Mouse (Mus musculus): ENCODE results near the gene Ttbk2. TPM values are rescaled to one million over a fixed set of nuclear protein-coding genes. Genes with fewer than 3 reads are reported as not detected.

Ttbk2 gene
- polyA plus RNA-seq, 1 experiment from 2014 or later: 2.3 TPM

DNA sequence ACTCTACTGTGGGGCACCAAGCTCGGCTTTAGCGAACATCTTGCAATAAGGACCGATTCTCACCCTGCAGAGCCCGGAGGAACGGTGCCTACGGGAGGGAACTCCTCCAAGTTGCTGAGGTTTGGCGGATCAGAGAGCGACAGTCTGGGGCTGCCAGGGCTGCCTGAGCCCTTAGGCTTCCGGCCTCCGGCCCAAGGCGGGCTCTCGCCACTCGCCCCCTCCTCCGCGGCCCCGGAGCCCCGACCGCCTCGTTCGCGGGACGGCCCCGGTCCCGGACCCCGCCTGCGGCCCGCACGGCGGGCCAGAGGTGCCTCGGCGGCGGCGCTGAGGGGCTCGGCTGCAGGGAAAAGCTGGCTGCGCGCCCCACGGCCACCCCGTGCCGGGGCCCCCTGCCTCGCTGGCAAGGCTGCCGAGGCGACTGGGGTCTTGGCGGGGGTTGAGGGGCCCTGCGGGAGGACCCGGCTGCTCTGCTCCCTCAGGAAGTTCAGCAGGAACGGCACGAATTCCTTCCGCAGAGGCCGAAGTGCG, 119.7 kb downstream of the Ttbk2 start:
- WGBS: under 1% methylated on average over 47 of the region's 50 CpGs
- peak overlapping the region; percentile 94 for H3K27ac ChIP-seq
- no peak for TF ChIP-seq CTCF (IDR thresholded peaks at IDR 0.05; ENCODE audit: low read depth)
- H3K4me1 ChIP-seq (replicated peaks; ENCODE audit: insufficient read depth, low read length): peaks cover 8% of the 10 kb centered on the region
- peak overlapping the region; percentile 93 for H3K9ac ChIP-seq (ENCODE audit: low read depth, low read length)
- H3K4me3 ChIP-seq (replicated peaks; ENCODE audit: low read depth, low read length): peak overlapping the region; percentile 96
- DNase-seq (ENCODE audit: low spot score) (peak; percentile 44), ATAC-seq (replicated peaks; ENCODE audit: low FRiP score, low read depth) (peak; percentile 34)
- peak overlapping the region; percentile 99 for H3K4me2 ChIP-seq (ENCODE audit: low read length)
- H3K27me3 ChIP-seq (ENCODE audit: insufficient read depth, low read length): no peaks in the 10 kb centered on the region
- no peaks in the 10 kb centered on the region for H3K9me3 ChIP-seq (replicated peaks; ENCODE audit: low read length)
- peaks cover 21% of the 10 kb centered on the region; the same call in 1 of the 2 replicates for H3K36me3 ChIP-seq (ENCODE audit: insufficient read depth, low read length)

DNA sequence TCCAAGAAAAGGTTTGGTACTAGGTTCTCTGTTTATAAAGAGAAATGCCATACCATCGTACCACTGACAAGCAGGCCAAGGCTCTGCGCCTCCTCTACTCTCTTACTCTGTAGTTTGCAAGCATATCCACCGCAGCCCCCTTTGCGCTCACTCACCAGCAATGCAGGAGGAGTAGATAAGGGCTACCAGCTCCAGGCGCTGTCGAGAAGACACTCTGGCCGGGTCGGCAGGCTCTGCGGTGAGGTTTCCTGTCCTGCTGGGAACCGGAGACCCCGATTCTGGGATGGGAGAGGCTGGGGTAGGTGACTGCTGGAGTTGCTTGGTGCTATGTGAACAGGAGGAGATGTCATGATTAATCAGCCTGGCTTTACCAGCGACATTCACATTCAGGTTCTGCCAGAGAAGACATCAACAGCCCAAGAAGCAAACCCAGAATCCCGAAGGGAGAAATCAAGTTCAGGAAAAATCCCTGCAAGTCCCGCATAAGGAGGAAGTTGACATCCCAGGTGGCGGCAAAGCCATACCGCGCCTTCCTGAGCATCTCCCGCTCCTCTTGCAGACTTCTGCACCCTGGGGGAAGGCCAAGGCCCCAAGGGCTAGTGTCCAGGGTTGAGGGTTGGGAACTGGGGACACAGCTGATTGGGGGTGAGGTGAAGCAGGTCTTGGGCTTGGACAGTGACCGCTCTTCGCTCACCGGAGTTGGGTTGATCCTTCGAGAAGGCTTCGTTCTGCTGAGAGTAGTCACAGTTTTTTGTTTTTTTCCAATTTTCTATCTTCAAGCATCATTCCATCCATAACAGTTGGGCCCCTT, 120.4 kb downstream of the Ttbk2 start:
- ATAC-seq (replicated peaks; ENCODE audit: low FRiP score, low read depth): no peak
- peak overlapping the region; percentile 94 for H3K27ac ChIP-seq
- no peak for TF ChIP-seq CTCF (IDR thresholded peaks at IDR 0.05; ENCODE audit: low read depth)
- peak overlapping the region; percentile 96 for H3K4me3 ChIP-seq (replicated peaks; ENCODE audit: low read depth, low read length)
- WGBS: 8% methylated on average over 23 of the region's 23 CpGs
- no peaks in the 10 kb centered on the region for H3K27me3 ChIP-seq (ENCODE audit: insufficient read depth, low read length)
- H3K9ac ChIP-seq (ENCODE audit: low read depth, low read length): peak overlapping the region; percentile 93
- H3K36me3 ChIP-seq (ENCODE audit: insufficient read depth, low read length): peaks cover 28% of the 10 kb centered on the region; the same call in 1 of the 2 replicates
- DNase-seq (ENCODE audit: low spot score): peak; percentile 16
- peaks cover 8% of the 10 kb centered on the region for H3K4me1 ChIP-seq (replicated peaks; ENCODE audit: insufficient read depth, low read length)
- H3K9me3 ChIP-seq (replicated peaks; ENCODE audit: low read length): no peaks in the 10 kb centered on the region
- peak overlapping the region; percentile 99 for H3K4me2 ChIP-seq (ENCODE audit: low read length)

DNA sequence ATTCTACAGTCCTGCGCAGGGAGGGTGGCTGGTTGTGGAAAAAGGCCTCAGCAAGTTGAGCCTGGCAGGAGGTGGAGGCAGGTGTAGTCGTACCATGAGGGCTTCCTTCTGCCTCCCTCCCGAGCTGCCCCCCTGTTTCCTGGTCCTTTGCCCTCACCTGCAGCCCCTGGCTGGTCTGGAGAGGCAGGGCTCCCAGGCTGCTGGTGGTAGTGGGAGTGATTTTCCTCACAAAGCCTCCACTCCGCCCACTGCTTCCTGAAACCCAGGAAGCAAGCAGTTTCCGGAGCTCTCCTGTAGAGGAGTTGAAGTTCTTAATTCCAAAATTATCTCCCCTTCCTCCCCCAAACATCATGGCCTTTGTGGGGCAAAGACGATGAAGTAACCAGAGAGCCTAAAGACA, 126.2 kb downstream of the Ttbk2 start:
- ATAC-seq (replicated peaks; ENCODE audit: low FRiP score, low read depth) (no peak), DNase-seq (ENCODE audit: low spot score) (no peak)
- Histone ChIP-seq H3K9ac (ENCODE audit: low read depth, low read length) (no peak overlapping the region), H3K9me3 (replicated peaks; ENCODE audit: low read length) (no peaks in the 10 kb centered on the region), H3K27me3 (ENCODE audit: insufficient read depth, low read length) (no peaks in the 10 kb centered on the region), H3K4me2 (ENCODE audit: low read length) (no peak overlapping the region), H3K27ac (no peak overlapping the region), H3K4me3 (replicated peaks; ENCODE audit: low read depth, low read length) (no peak overlapping the region), H3K4me1 (replicated peaks; ENCODE audit: insufficient read depth, low read length) (no peaks in the 10 kb centered on the region), H3K36me3 (ENCODE audit: insufficient read depth, low read length) (peaks cover 69% of the 10 kb centered on the region)
- no peak for TF ChIP-seq CTCF (IDR thresholded peaks at IDR 0.05; ENCODE audit: low read depth)
- 68% methylated on average over 6 of the region's 6 CpGs for WGBS

DNA sequence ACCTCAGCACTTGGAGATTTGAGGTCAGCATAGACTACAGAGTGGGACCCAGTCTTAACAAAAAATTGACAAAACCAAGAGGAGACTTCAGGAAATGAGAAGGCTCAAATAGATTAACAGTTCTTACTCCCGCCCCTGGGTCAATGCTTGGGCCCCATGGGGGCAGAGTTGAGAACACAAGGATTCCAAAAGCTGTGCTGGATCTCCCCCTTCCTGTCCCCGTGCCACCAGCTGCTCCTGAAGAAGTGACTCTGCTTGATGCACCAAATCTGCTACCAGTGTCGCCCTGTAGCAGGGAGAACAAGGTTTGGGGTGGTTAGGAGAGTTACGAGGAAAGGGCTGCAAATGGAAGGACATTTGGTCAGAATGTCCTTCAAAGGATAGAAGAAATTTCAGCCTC, 126.8 kb downstream of the Ttbk2 start:
- no peaks in the 10 kb centered on the region for H3K9me3 ChIP-seq (replicated peaks; ENCODE audit: low read length)
- ATAC-seq (replicated peaks; ENCODE audit: low FRiP score, low read depth): no peak
- no peak overlapping the region for H3K4me2 ChIP-seq (ENCODE audit: low read length)
- no peak overlapping the region for H3K27ac ChIP-seq
- no peaks in the 10 kb centered on the region for H3K27me3 ChIP-seq (ENCODE audit: insufficient read depth, low read length)
- no peaks in the 10 kb centered on the region for H3K4me1 ChIP-seq (replicated peaks; ENCODE audit: insufficient read depth, low read length)
- no peak for DNase-seq (ENCODE audit: low spot score)
- no peak overlapping the region for H3K9ac ChIP-seq (ENCODE audit: low read depth, low read length)
- no peak overlapping the region for H3K4me3 ChIP-seq (replicated peaks; ENCODE audit: low read depth, low read length)
- peaks cover 74% of the 10 kb centered on the region for H3K36me3 ChIP-seq (ENCODE audit: insufficient read depth, low read length)
- WGBS: 65% methylated on average over 4 of the region's 4 CpGs
- TF ChIP-seq CTCF (IDR thresholded peaks at IDR 0.05; ENCODE audit: low read depth): no peak

DNA sequence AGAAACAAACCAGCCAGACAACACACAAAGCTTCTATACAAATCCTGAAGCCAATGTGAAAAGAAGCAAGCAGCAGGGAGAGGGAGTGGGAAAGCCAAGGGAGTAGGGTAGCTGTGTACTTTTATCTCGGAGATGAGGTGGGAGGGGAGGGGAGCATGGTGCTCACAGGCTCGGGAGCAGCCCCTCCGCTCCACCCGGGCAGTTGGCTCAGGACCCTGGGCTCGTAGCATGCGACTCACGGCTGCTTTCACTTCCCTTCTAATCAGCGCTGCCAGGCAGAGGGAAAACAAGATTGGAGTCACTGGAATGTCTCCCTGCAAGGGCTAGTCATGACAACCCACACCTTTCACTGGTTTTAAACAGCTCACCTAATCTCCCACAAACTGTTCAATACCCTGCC, 127.9 kb downstream of the Ttbk2 start:
- Histone ChIP-seq H3K9ac (ENCODE audit: low read depth, low read length) (no peak overlapping the region), H3K4me2 (ENCODE audit: low read length) (no peak overlapping the region), H3K9me3 (replicated peaks; ENCODE audit: low read length) (no peaks in the 10 kb centered on the region), H3K27me3 (ENCODE audit: insufficient read depth, low read length) (no peaks in the 10 kb centered on the region), H3K4me3 (replicated peaks; ENCODE audit: low read depth, low read length) (no peak overlapping the region), H3K27ac (no peak overlapping the region), H3K4me1 (replicated peaks; ENCODE audit: insufficient read depth, low read length) (no peaks in the 10 kb centered on the region), H3K36me3 (ENCODE audit: insufficient read depth, low read length) (peaks cover 78% of the 10 kb centered on the region)
- no peak for TF ChIP-seq CTCF (IDR thresholded peaks at IDR 0.05; ENCODE audit: low read depth)
- no peak for DNase-seq (ENCODE audit: low spot score)
- 80% methylated on average over 8 of the region's 8 CpGs for WGBS
- ATAC-seq (replicated peaks; ENCODE audit: low FRiP score, low read depth): no peak

DNA sequence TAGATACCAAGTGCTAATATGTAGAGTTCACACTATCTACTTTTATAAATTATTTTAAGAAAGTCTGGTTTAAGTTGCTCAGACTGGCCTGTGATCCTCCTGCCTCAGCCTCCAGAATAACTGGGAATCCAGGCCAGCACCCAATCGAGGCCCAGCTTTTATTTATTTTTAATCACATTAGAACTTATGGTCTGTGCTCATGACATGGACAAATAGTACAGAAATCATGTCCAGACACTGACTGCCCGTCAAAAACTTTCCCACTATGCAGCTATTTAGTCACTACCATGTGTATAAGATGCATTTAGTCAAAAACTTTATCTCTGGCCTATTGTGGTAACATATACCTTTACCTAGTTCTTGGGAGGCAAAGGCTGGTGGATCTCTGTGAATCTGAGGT, 128.5 kb downstream of the Ttbk2 start:
- H3K9me3 ChIP-seq (replicated peaks; ENCODE audit: low read length): no peaks in the 10 kb centered on the region
- no peak for ATAC-seq (replicated peaks; ENCODE audit: low FRiP score, low read depth)
- no peaks in the 10 kb centered on the region for H3K27me3 ChIP-seq (ENCODE audit: insufficient read depth, low read length)
- H3K4me1 ChIP-seq (replicated peaks; ENCODE audit: insufficient read depth, low read length): no peaks in the 10 kb centered on the region
- H3K9ac ChIP-seq (ENCODE audit: low read depth, low read length): no peak overlapping the region
- DNase-seq (ENCODE audit: low spot score): no peak
- no peak overlapping the region for H3K4me2 ChIP-seq (ENCODE audit: low read length)
- WGBS: 92% methylated on average over 2 of the region's 2 CpGs
- no peak overlapping the region for H3K27ac ChIP-seq
- H3K4me3 ChIP-seq (replicated peaks; ENCODE audit: low read depth, low read length): no peak overlapping the region
- peaks cover 76% of the 10 kb centered on the region for H3K36me3 ChIP-seq (ENCODE audit: insufficient read depth, low read length)
- TF ChIP-seq CTCF (IDR thresholded peaks at IDR 0.05; ENCODE audit: low read depth): no peak
